Mouse (Mus musculus) intestine, postnatal 0 days (tissue): Measurements from ENCODE around the gene Uox. TPM values are rescaled to one million over a fixed set of nuclear protein-coding genes. Genes with fewer than 3 reads are reported as not detected.

Source experiments
- ATAC-seq: fragments of 200-750 bp; cut with Nextera tagmentation; 2 replicates; pipeline ENCODE4 v1.8.0; 2017; ENCODE audit warnings: mild to moderate bottlenecking, moderate TSS enrichment, moderate library complexity
- H3K27ac ChIP-seq: fragments of 300-500 bp; sonication (generic); 2 replicates; pipeline ENCODE4 v1.5.1; 2014; ENCODE audit warnings: mild to moderate bottlenecking, low read depth, low read length, moderate library complexity
- H3K27me3 ChIP-seq: fragments of 300-500 bp; sonication (generic); replicated peaks from 2 replicates; pipeline ENCODE4 v1.6.1; 2014; ENCODE audit warnings: low read length, mixed read lengths; ENCODE audit not compliant: control insufficient read depth, insufficient read depth
- H3K36me3 ChIP-seq: fragments of 300-500 bp; sonication (generic); 2 replicates; pipeline ENCODE4 v1.6.1; 2014; ENCODE audit warnings: mild to moderate bottlenecking, moderate library complexity; ENCODE audit not compliant: control insufficient read depth, insufficient read depth
- H3K4me1 ChIP-seq: fragments of 300-500 bp; sonication (generic); replicated peaks from 2 replicates; pipeline ENCODE4 v1.6.1; 2014; ENCODE audit warnings: antibody characterized with exemption, low read length, mixed read lengths; ENCODE audit not compliant: control insufficient read depth, insufficient read depth
- H3K4me2 ChIP-seq: fragments of 300-500 bp; sonication (generic); replicated peaks from 2 replicates; pipeline ENCODE4 v1.6.1; 2014; ENCODE audit warnings: low read depth, mild to moderate bottlenecking, moderate library complexity
- H3K4me3 ChIP-seq: fragments of 300-500 bp; sonication (generic); 2 replicates; pipeline ENCODE4 v1.5.1; 2014; ENCODE audit warnings: low read depth, low read length
- H3K9ac ChIP-seq: fragments of 300-500 bp; sonication (generic); 2 replicates; pipeline ENCODE4 v1.6.1; 2014; ENCODE audit warnings: mild to moderate bottlenecking, low read depth, low read length
- H3K9me3 ChIP-seq: fragments of 300-500 bp; sonication (generic); 2 replicates; pipeline ENCODE4 v1.6.1; 2016; ENCODE audit warnings: mixed run types; ENCODE audit not compliant: control insufficient read depth
- CTCF ChIP-seq: sonication (generic); IDR thresholded peaks from 2 replicates; pipeline ENCODE4 v1.5.1; 2016; ENCODE audit warnings: low read depth, mild to moderate bottlenecking, control low read depth, antibody characterized with exemption, moderate library complexity
- WGBS: fragments of 180-500 bp; shearing (Covaris S2); extraction: QIAGEN DNeasy Blood & Tissue Kit; methylation state at CpG from one replicate; pipeline ENCODE4 v1.1.7; 2014; 5-methylcytosine and 5-hydroxymethylcytosine counted together
- polyA plus RNA-seq: library from polyadenylated mRNA; unstranded; fragments of >200 nt; fragmentation: Nextera tagmentation; extraction: Ambion mirVana; gene quantifications from 2 replicates; pipeline ENCODE4 v1.2.1, GENCODE M21; 2015

Uox gene
- polyA plus RNA-seq: 0.10 TPM in 1 of 2 replicates, not detected in the other

DNA sequence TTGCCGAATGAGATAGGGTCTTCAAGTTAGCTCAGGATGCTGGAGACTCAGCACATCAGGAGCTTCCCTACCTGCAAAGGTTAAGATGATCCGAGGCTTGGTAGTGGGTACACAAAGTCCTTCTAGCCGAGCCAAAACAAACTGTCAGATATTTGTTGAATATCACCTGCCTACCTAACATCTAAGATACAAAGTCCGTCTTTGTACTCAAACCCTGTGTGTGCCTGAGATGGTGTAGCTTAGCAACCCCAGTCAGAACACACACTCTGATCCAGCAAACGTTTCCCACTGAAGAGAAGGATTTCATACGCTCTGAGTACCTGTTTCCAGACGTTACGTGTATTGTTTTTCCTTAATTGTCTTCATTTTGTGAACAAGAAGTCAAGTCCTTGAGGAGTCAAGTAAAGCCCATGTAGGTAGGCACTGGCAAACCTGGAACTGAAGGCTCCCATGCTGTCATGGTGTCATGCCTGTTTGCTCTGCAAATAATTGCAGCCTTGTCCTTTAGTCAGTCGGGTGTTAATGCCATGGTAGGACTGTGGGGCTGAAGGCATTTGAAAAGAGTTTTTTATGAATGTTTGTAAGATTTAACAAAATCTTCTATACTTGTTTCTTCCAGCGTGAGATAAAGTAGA is at the start of gene Uox:
Uox (plus strand) TSS at position 279 of the 635 bp plus-strand sequence.
- no peak within 1 kb of the TSS for H3K4me3 ChIP-seq
- no peak within 1 kb of the TSS for H3K9ac ChIP-seq
- H3K9me3 ChIP-seq: no peaks in the 10 kb centered on the region
- H3K27ac ChIP-seq: no peak within 1 kb of the TSS
- H3K27me3 ChIP-seq: no peaks in the 10 kb centered on the region
- ATAC-seq: peak; percentile 28; the same call in 1 of the 2 replicates
- H3K4me1 ChIP-seq: no peaks in the 10 kb centered on the region
- 45% methylated on average over 10 of the region's 10 CpGs for WGBS
- H3K36me3 ChIP-seq: no peaks in the 10 kb centered on the region
- TF ChIP-seq CTCF: no peak
- H3K4me2 ChIP-seq: no peak within 1 kb of the TSS

- H3K27me3 ChIP-seq: no peaks in the 10 kb centered on the region
- H3K36me3 ChIP-seq: peaks cover 18% of the 10 kb centered on the region
- no peaks in the 10 kb centered on the region for H3K9me3 ChIP-seq
- H3K9ac ChIP-seq: peak within 1 kb of the TSS; percentile 75
- H3K4me3 ChIP-seq: peak within 1 kb of the TSS; percentile 79
- H3K27ac ChIP-seq: peak within 1 kb of the TSS; percentile 97
- TF ChIP-seq CTCF: 0 out of 2 replicates have a peak, but pooled peaks have one; percentile 11
- H3K4me2 ChIP-seq: peak within 1 kb of the TSS; percentile 70
- peak; percentile 98 for ATAC-seq
- WGBS: under 1% methylated on average over 68 of the region's 82 CpGs
- no peaks in the 10 kb centered on the region for H3K4me1 ChIP-seq
Observed at GRCm38 (mm10) chr3:146520798-146521651, 49.2 kb upstream of the Uox start, which contains the start of gene Rpf1. Gene Rpf1 (minus strand): TSS chr3:146521429.

GRCm38 (mm10) chr3:146521652-146522020 is 48.6 kb upstream of the Uox start:
- peak overlapping the region; percentile 97 for H3K27ac ChIP-seq
- H3K4me1 ChIP-seq: no peaks in the 10 kb centered on the region
- no peaks in the 10 kb centered on the region for H3K9me3 ChIP-seq
- H3K36me3 ChIP-seq: peaks cover 18% of the 10 kb centered on the region
- H3K4me3 ChIP-seq: peak overlapping the region; percentile 79
- no peak for TF ChIP-seq CTCF
- peak overlapping the region; percentile 70 for H3K4me2 ChIP-seq
- no peaks in the 10 kb centered on the region for H3K27me3 ChIP-seq
- H3K9ac ChIP-seq: no peak overlapping the region
- no peak; the same call in 1 of the 2 replicates for ATAC-seq
- 8% methylated on average over 8 of the region's 8 CpGs for WGBS

DNA sequence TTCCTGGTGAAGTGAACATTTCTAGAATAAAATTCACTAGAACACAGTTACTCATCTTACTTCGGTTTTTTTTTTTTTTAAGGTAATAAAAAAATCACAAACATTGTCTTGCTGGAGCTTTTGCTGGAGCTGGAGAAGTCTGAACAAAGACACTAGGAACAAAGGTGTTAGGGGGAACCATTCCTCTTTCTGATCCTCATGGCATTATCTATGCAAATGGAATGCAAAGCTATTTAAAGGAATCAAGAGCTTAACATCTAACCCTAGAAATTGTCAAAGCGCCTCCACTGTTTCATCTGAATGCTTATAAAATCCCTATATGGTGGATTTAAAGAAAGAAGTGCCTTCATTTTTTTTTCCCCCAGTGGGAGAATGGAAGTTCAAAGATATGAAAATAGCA is 41.9 kb upstream of the Uox start:
- Histone ChIP-seq H3K27ac (no peak overlapping the region), H3K9me3 (no peaks in the 10 kb centered on the region), H3K27me3 (no peaks in the 10 kb centered on the region), H3K9ac (no peak overlapping the region), H3K4me2 (no peak overlapping the region), H3K36me3 (no peaks in the 10 kb centered on the region), H3K4me1 (no peaks in the 10 kb centered on the region), H3K4me3 (no peak overlapping the region)
- ATAC-seq: no peak
- no peak for TF ChIP-seq CTCF
- 43% methylated on average over 2 of the region's 2 CpGs for WGBS

DNA sequence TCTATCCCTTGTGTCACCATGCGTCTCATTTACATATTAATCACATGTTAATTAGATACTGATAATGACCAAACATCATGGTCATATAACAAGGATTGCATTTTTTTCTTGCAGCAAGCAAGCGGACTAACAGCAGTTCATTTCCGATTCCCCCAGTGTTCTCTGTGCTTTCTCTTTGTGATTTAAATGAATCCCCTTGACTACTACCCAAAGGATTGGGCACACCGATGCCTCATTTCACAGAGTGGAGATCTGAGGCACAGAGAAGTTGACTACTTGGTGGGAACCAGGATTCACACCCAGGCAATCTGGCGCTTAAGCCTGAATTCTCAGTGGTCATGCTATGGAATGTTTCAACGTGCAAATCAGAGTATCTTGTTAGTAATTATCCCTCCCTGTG is 35.2 kb upstream of the Uox start:
- no peak overlapping the region for H3K4me3 ChIP-seq
- no peak overlapping the region for H3K4me2 ChIP-seq
- H3K4me1 ChIP-seq: no peaks in the 10 kb centered on the region
- no peak overlapping the region for H3K27ac ChIP-seq
- WGBS: 70% methylated on average over 6 of the region's 6 CpGs
- no peak overlapping the region for H3K9ac ChIP-seq
- no peaks in the 10 kb centered on the region for H3K36me3 ChIP-seq
- TF ChIP-seq CTCF: no peak
- no peaks in the 10 kb centered on the region for H3K9me3 ChIP-seq
- no peak for ATAC-seq
- no peaks in the 10 kb centered on the region for H3K27me3 ChIP-seq

- no peak for ATAC-seq
- Histone ChIP-seq H3K9me3 (no peaks in the 10 kb centered on the region), H3K27ac (no peak overlapping the region), H3K4me3 (no peak overlapping the region), H3K4me1 (no peaks in the 10 kb centered on the region), H3K9ac (no peak overlapping the region), H3K36me3 (no peaks in the 10 kb centered on the region), H3K27me3 (no peaks in the 10 kb centered on the region), H3K4me2 (no peak overlapping the region)
- 47% methylated on average over 4 of the region's 4 CpGs for whole genome bisulfite sequencing
- TF ChIP-seq CTCF: no peak
Observed at GRCm38 (mm10) chr3:146540521-146541273, 29.5 kb upstream of the Uox start.
